Mouse (Mus musculus): ENCODE data around the gene Zfp36. TPM values are rescaled to one million over a fixed set of nuclear protein-coding genes. Genes with fewer than 3 reads are reported as not detected.
"Not testable (repeated sequence)": the region's sequence is repeated elsewhere in the genome, so short reads cannot be mapped to it uniquely, and the experiment has no call there.

Zfp36 gene
- polyA plus RNA-seq, 1 experiment from 2014 or later = 98.8 TPM

- Histone ChIP-seq H3K27ac (0 out of 2 replicates have a peak within 1 kb of the TSS, but pooled peaks have one; percentile 10), H3K36me3 (ENCODE audit: inconsistent target) (peaks cover 44% of the 10 kb centered on the region), H3K4me3 (ENCODE audit: inconsistent target) (peak within 1 kb of the TSS; percentile 63), H3K79me2 (ENCODE audit: inconsistent target) (peaks cover 62% of the 10 kb centered on the region)
- under 1% methylated on average over 55 of the region's 58 CpGs for WGBS (ENCODE audit: missing documents)
These were observed 12.6 kb upstream of the Zfp36 start, which contains the start of the genes Med29 and Paf1 for GRCm38 (mm10) chr7:28392429-28393271. Gene Med29, minus strand, starts transcription at chr7:28392708. Gene Paf1, plus strand, starts transcription at chr7:28392951.

- H3K36me3 ChIP-seq (ENCODE audit: inconsistent target) = peaks cover 30% of the 10 kb centered on the region; the same call in 1 of the 2 replicates
- no peak overlapping the region for H3K4me3 ChIP-seq (ENCODE audit: inconsistent target)
- no peak overlapping the region for H3K27ac ChIP-seq
- peaks cover 64% of the 10 kb centered on the region for H3K79me2 ChIP-seq (ENCODE audit: inconsistent target)
- WGBS (ENCODE audit: missing documents) = 100% methylated on average over 3 of the region's 3 CpGs
These were observed 10.3 kb upstream of the Zfp36 start for GRCm38 (mm10) chr7:28390331-28390730.

- H3K4me3 ChIP-seq (ENCODE audit: inconsistent target) = not testable (repeated sequence)
- WGBS (ENCODE audit: missing documents) = 79% methylated on average over 7 of the region's 7 CpGs
These were observed 7.3 kb upstream of the Zfp36 start for GRCm38 (mm10) chr7:28387384-28387783.

GRCm38 (mm10) chr7:28386877-28387276 lies 6.8 kb upstream of the Zfp36 start:
- peaks cover 26% of the 10 kb centered on the region; the same call in 1 of the 2 replicates for H3K36me3 ChIP-seq (ENCODE audit: inconsistent target)
- not testable (repeated sequence) for H3K27ac ChIP-seq; H3K4me3 ChIP-seq (ENCODE audit: inconsistent target)
- 86% methylated on average over 6 of the region's 6 CpGs for WGBS (ENCODE audit: missing documents)
- H3K79me2 ChIP-seq (ENCODE audit: inconsistent target) = peaks cover 48% of the 10 kb centered on the region

More at GRCm38 (mm10) chr7:28387384-28387783, 7.3 kb upstream of the Zfp36 start:
- H3K79me2 ChIP-seq (ENCODE audit: inconsistent target) = peaks cover 53% of the 10 kb centered on the region
- not testable (repeated sequence) for H3K27ac ChIP-seq
- peaks cover 26% of the 10 kb centered on the region; the same call in 1 of the 2 replicates for H3K36me3 ChIP-seq (ENCODE audit: inconsistent target)

GRCm38 (mm10) chr7:28386462-28386861 lies 6.4 kb upstream of the Zfp36 start:
- Histone ChIP-seq H3K79me2 (ENCODE audit: inconsistent target) (peaks cover 44% of the 10 kb centered on the region), H3K36me3 (ENCODE audit: inconsistent target) (peaks cover 26% of the 10 kb centered on the region; the same call in 1 of the 2 replicates), H3K27ac (peak overlapping the region; percentile 100), H3K4me3 (ENCODE audit: inconsistent target) (no peak overlapping the region)
- WGBS (ENCODE audit: missing documents) = 0% methylated on average over 3 of the region's 4 CpGs

GRCm38 (mm10) chr7:28386007-28386406 lies 6.0 kb upstream of the Zfp36 start:
- Histone ChIP-seq H3K79me2 (ENCODE audit: inconsistent target) (peaks cover 39% of the 10 kb centered on the region), H3K4me3 (ENCODE audit: inconsistent target) (no peak overlapping the region), H3K36me3 (ENCODE audit: inconsistent target) (peaks cover 26% of the 10 kb centered on the region; the same call in 1 of the 2 replicates), H3K27ac (peak overlapping the region; percentile 100)
- 1% methylated on average over 7 of the region's 7 CpGs for WGBS (ENCODE audit: missing documents)

- WGBS (ENCODE audit: missing documents) = 83% methylated on average over 9 of the region's 9 CpGs
- no peak overlapping the region for H3K4me3 ChIP-seq (ENCODE audit: inconsistent target)
- H3K79me2 ChIP-seq (ENCODE audit: inconsistent target) = peaks cover 36% of the 10 kb centered on the region; the same call in 1 of the 2 replicates
- H3K36me3 ChIP-seq (ENCODE audit: inconsistent target) = peaks cover 24% of the 10 kb centered on the region; the same call in 1 of the 2 replicates
- H3K27ac ChIP-seq = peak overlapping the region; percentile 100
These were observed 5.1 kb upstream of the Zfp36 start for GRCm38 (mm10) chr7:28385196-28385595.

- Histone ChIP-seq H3K36me3 (ENCODE audit: inconsistent target) (peaks cover 18% of the 10 kb centered on the region; the same call in 1 of the 2 replicates), H3K27ac (peak overlapping the region; percentile 100), H3K79me2 (ENCODE audit: inconsistent target) (peaks cover 36% of the 10 kb centered on the region; the same call in 1 of the 2 replicates), H3K4me3 (ENCODE audit: inconsistent target) (no peak overlapping the region)
- WGBS (ENCODE audit: missing documents) = 50% methylated on average over 6 of the region's 6 CpGs
These were observed 4.1 kb upstream of the Zfp36 start for GRCm38 (mm10) chr7:28384162-28384561.

- no peak overlapping the region for H3K4me3 ChIP-seq (ENCODE audit: inconsistent target)
- peaks cover 36% of the 10 kb centered on the region for H3K79me2 ChIP-seq (ENCODE audit: inconsistent target)
- H3K27ac ChIP-seq = peak overlapping the region; percentile 100
- H3K36me3 ChIP-seq (ENCODE audit: inconsistent target) = peaks cover 12% of the 10 kb centered on the region; the same call in 1 of the 2 replicates
- WGBS (ENCODE audit: missing documents) = 40% methylated on average over 4 of the region's 4 CpGs
These were observed 3.6 kb upstream of the Zfp36 start for GRCm38 (mm10) chr7:28383606-28384005.

GRCm38 (mm10) chr7:28382981-28383396 lies 2.9 kb upstream of the Zfp36 start:
- Histone ChIP-seq H3K4me3 (ENCODE audit: inconsistent target) (no peak overlapping the region), H3K79me2 (ENCODE audit: inconsistent target) (peaks cover 37% of the 10 kb centered on the region), H3K36me3 (ENCODE audit: inconsistent target) (peaks cover 6% of the 10 kb centered on the region; the same call in 1 of the 2 replicates), H3K27ac (peak overlapping the region; percentile 100)
- 0% methylated on average over 11 of the region's 11 CpGs for WGBS (ENCODE audit: missing documents)

GRCm38 (mm10) chr7:28382347-28382951 lies 2.4 kb upstream of the Zfp36 start:
- Histone ChIP-seq H3K36me3 (ENCODE audit: inconsistent target) (peaks cover 6% of the 10 kb centered on the region; the same call in 1 of the 2 replicates), H3K79me2 (ENCODE audit: inconsistent target) (peaks cover 41% of the 10 kb centered on the region), H3K4me3 (ENCODE audit: inconsistent target) (no peak overlapping the region; the same call in 1 of the 2 replicates), H3K27ac (peak overlapping the region; percentile 100)
- 0% methylated on average over 9 of the region's 12 CpGs for WGBS (ENCODE audit: missing documents)

- peak overlapping the region; percentile 100 for H3K27ac ChIP-seq
- peak overlapping the region; percentile 26 for H3K4me3 ChIP-seq (ENCODE audit: inconsistent target)
- 0% methylated on average over 16 of the region's 20 CpGs for WGBS (ENCODE audit: missing documents)
- peaks cover 46% of the 10 kb centered on the region for H3K79me2 ChIP-seq (ENCODE audit: inconsistent target)
- H3K36me3 ChIP-seq (ENCODE audit: inconsistent target) = peaks cover 10% of the 10 kb centered on the region; the same call in 1 of the 2 replicates
These were observed 1.9 kb upstream of the Zfp36 start for GRCm38 (mm10) chr7:28381938-28382337.

GRCm38 (mm10) chr7:28381017-28381790 lies 1.2 kb upstream of the Zfp36 start:
- peaks cover 52% of the 10 kb centered on the region for H3K79me2 ChIP-seq (ENCODE audit: inconsistent target)
- H3K36me3 ChIP-seq (ENCODE audit: inconsistent target) = peaks cover 10% of the 10 kb centered on the region; the same call in 1 of the 2 replicates
- H3K4me3 ChIP-seq (ENCODE audit: inconsistent target) = peak overlapping the region; percentile 96
- H3K27ac ChIP-seq = peak overlapping the region; percentile 100
- under 1% methylated on average over 30 of the region's 30 CpGs for WGBS (ENCODE audit: missing documents)

All from macrophage (primary cell).